Mouse (Mus musculus) c-Kit-positive CD71-positive TER-119-positive erythroid progenitor cells, embryonic 14.5 days (primary cell): ENCODE results near the gene Ppfia4.

Source experiments
- DNase-seq: peaks from one replicate; pipeline ENCODE4 v3.0.0-alpha.2; 2013; ENCODE audit warnings: low spot score

The Ppfia4 gene

GRCm38 (mm10) chr1:134332770-134333271, at the start of gene Ppfia4:
Ppfia4 (minus strand) TSS chr1:134332928.
- DNase-seq: no peak

- DNase-seq: no peak
Measured at GRCm38 (mm10) chr1:134381795-134382625, 49.3 kb upstream of the Ppfia4 start.

- no peak for DNase-seq
Measured at GRCm38 (mm10) chr1:134381051-134381450, 48.3 kb upstream of the Ppfia4 start.

- no peak for DNase-seq
Measured at GRCm38 (mm10) chr1:134374124-134374523, 41.4 kb upstream of the Ppfia4 start.

- peak; percentile 58 for DNase-seq
Measured at GRCm38 (mm10) chr1:134368777-134369337, 36.1 kb upstream of the Ppfia4 start.

GRCm38 (mm10) chr1:134365491-134365890, 32.8 kb upstream of the Ppfia4 start:
- DNase-seq: no peak

GRCm38 (mm10) chr1:134363194-134363593, 30.5 kb upstream of the Ppfia4 start:
- no peak for DNase-seq

- DNase-seq: peak; percentile 93
Measured at GRCm38 (mm10) chr1:134361857-134362212, 29.1 kb upstream of the Ppfia4 start, which contains the start of gene Tmem183a. Tmem183a (minus strand) TSS chr1:134361979.

- peak; percentile 21 for DNase-seq
Measured at GRCm38 (mm10) chr1:134361195-134361856, 28.6 kb upstream of the Ppfia4 start.

- no peak for DNase-seq
Measured at GRCm38 (mm10) chr1:134360656-134361055, 27.9 kb upstream of the Ppfia4 start.

GRCm38 (mm10) chr1:134357461-134357860, 24.7 kb upstream of the Ppfia4 start:
- no peak for DNase-seq

- DNase-seq: no peak
Measured at GRCm38 (mm10) chr1:134353326-134353725, 20.6 kb upstream of the Ppfia4 start.

GRCm38 (mm10) chr1:134347791-134348190, 15.1 kb upstream of the Ppfia4 start:
- no peak for DNase-seq

GRCm38 (mm10) chr1:134345075-134345474, 12.3 kb upstream of the Ppfia4 start:
- DNase-seq: no peak

- peak; percentile 86 for DNase-seq
Measured at GRCm38 (mm10) chr1:134344005-134344950, 11.6 kb upstream of the Ppfia4 start.

GRCm38 (mm10) chr1:134343567-134343966, 10.8 kb upstream of the Ppfia4 start:
- no peak for DNase-seq

GRCm38 (mm10) chr1:134342781-134343310, 10.1 kb upstream of the Ppfia4 start:
- DNase-seq: no peak

GRCm38 (mm10) chr1:134342278-134342664, 9.5 kb upstream of the Ppfia4 start:
- no peak for DNase-seq

GRCm38 (mm10) chr1:134341641-134342277, 9.0 kb upstream of the Ppfia4 start:
- no peak for DNase-seq

GRCm38 (mm10) chr1:134339757-134340619, 7.3 kb upstream of the Ppfia4 start:
- no peak for DNase-seq
